Mouse (Mus musculus) embryonic fibroblast, embryonic 13.5 days (primary cell): ENCODE measurements around the gene Scn1b. TPM values are rescaled to one million over a fixed set of nuclear protein-coding genes. Genes with fewer than 3 reads are reported as not detected.
A peak's percentile ranks its signal among the peaks of the same experiment; 100 is the strongest.

ENCODE experiments used
- H3K27ac ChIP-seq: 2 replicates; pipeline ENCODE4 v1.5.1; 2012; ENCODE audit warnings: low read length, control low read depth, inconsistent platforms; ENCODE audit not compliant: insufficient read depth
- H3K4me1 ChIP-seq: 2 replicates; pipeline ENCODE4 v1.6.1; 2011; ENCODE audit warnings: low read length; ENCODE audit not compliant: control insufficient read depth, insufficient read depth
- H3K4me3 ChIP-seq: 2 replicates; pipeline ENCODE4 v1.5.1; 2011; ENCODE audit warnings: mild to moderate bottlenecking, control low read depth, low read length; ENCODE audit not compliant: insufficient read depth
- CTCF ChIP-seq: IDR thresholded peaks from 2 replicates; pipeline ENCODE4 v1.5.1; 2011; ENCODE audit warnings: mild to moderate bottlenecking, control low read depth, low read length, moderate library complexity, borderline replicate concordance; ENCODE audit not compliant: insufficient read depth
- POLR2A ChIP-seq: IDR thresholded peaks from 2 replicates; pipeline ENCODE4 v1.6.1; 2011; ENCODE audit warnings: low read depth, mild to moderate bottlenecking, control low read depth, low read length, moderate library complexity
- polyA plus RNA-seq: library from polyadenylated mRNA; stranded (reverse); fragments of >200 nt; gene quantifications from 2 replicates; pipeline ENCODE4 v1.2.4, GENCODE M21; 2011; ENCODE audit warnings: low read depth; ENCODE audit not compliant: missing spikeins, insufficient read length

Scn1b gene
- polyA plus RNA-seq, 1 experiment = 40.8 TPM

DNA sequence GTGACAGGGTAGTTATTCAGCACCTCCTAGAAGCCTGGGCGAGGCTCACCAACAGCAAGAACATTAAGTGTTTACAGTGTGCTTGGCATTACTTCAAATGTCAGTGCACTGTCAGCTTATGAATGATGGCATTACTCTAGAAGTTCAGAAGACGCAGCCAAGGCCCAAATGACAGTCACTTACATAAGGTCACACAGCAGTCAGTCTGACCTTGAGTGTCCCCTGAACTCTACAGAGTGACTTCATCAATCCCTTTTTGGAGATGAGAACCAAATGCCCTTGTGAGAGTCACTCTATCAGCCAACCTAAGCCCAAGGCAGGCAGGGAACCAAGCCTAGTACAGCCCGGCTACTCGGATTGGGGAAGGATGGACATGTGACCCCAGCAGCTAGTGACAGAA is 5.1 kb upstream of the Scn1b start:
- H3K27ac ChIP-seq = no peak overlapping the region
- H3K4me3 ChIP-seq = no peak overlapping the region
- TF ChIP-seq POLR2A (no peak), CTCF (no peak)
- H3K4me1 ChIP-seq = peaks cover 3% of the 10 kb centered on the region; the same call in 1 of the 2 replicates

DNA sequence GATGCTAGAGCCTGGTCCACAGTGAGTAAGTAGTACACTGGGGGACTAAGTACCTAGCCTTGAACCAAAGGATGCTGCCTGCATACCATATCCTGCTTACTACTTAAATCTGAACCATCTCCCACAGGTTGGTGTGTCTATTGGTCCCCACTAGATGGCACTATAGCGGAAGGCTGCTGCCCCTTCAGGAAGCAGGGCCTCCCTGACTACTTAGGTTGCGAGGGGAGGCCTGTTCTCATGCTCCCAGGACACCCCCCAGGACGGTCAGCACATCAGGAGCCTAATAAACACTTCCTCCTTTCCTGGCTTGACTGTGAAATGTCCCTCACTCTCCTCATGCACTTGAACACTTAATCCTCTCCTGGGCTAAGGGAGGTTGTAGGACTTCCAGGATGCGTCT is 4.0 kb upstream of the Scn1b start:
- TF ChIP-seq CTCF (peak; percentile 78; the same call in 1 of the 2 replicates), POLR2A (no peak)
- H3K4me3 ChIP-seq = no peak overlapping the region
- no peak overlapping the region for H3K27ac ChIP-seq

GRCm38 (mm10) chr7:31130197-31130596 is 3.4 kb upstream of the Scn1b start:
- Histone ChIP-seq H3K4me1 (peaks cover 7% of the 10 kb centered on the region; the same call in 1 of the 2 replicates), H3K4me3 (no peak overlapping the region), H3K27ac (no peak overlapping the region)
- no peak for TF ChIP-seq CTCF
- TF ChIP-seq POLR2A = no peak

More for the DNA sequence above, 4.0 kb upstream of the Scn1b start:
- H3K4me1 ChIP-seq = peaks cover 3% of the 10 kb centered on the region; the same call in 1 of the 2 replicates

DNA sequence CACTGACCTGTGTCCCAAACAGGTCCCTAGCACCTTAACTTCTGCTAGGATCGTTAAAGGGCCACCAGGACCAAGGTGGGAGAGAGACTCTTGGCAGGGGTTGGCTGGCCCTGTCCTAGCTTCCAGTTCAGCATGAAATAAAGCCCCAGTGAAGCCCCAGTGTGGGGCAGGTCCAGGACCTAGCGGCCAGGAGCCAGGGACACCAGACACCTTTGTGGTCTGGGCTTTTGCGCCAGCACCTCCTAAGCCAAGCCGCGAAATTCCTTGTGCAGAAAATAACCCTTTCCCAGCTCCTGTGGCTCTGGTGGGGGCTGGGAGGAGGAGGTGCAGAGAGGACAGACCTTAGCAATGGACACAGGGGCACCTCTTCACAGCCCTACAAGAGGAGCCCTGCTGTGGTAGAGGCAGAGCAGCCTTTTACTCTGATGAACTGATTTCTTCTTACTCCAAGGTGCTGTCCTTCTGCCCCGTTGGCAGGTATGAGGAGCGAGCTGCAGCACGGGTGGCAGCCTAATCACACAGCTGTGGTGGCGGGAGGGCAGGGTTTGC is 1.4 kb upstream of the Scn1b start:
- no peak for TF ChIP-seq CTCF
- no peak for TF ChIP-seq POLR2A
- peaks cover 7% of the 10 kb centered on the region; the same call in 1 of the 2 replicates for H3K4me1 ChIP-seq
- no peak overlapping the region for H3K27ac ChIP-seq
- no peak overlapping the region for H3K4me3 ChIP-seq

DNA sequence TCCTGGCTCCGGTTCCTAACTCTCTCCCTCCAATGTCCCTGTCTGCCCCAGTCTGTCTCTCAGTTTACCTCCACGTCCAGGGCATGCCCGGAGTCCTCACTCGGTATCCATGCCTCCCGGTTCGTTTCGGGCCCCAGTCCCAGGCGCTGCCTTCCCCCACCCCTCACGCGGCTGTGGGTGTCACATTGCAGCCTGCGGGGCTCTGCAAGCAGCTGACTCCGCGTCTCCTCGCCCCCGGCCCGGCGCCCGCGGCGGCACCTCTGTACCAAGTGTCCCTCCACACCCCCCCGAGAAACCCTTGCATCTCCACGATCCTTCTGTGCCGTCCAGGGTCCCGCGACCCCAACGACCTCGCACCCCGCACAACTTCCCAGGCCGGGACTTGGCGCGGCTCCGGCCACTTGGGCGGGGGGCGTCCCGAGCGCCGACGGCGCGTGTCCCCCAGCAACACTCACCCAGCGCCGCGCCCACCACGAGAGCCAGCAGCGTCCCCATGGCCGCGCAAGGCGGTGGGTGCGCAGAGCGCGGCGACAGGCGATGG is 522 bp downstream of the Scn1b start:
- H3K4me1 ChIP-seq = peaks cover 7% of the 10 kb centered on the region; the same call in 1 of the 2 replicates
- TF ChIP-seq POLR2A = no peak
- no peak for TF ChIP-seq CTCF
- H3K27ac ChIP-seq = peak overlapping the region; percentile 24
- H3K4me3 ChIP-seq = peak overlapping the region; percentile 53

DNA sequence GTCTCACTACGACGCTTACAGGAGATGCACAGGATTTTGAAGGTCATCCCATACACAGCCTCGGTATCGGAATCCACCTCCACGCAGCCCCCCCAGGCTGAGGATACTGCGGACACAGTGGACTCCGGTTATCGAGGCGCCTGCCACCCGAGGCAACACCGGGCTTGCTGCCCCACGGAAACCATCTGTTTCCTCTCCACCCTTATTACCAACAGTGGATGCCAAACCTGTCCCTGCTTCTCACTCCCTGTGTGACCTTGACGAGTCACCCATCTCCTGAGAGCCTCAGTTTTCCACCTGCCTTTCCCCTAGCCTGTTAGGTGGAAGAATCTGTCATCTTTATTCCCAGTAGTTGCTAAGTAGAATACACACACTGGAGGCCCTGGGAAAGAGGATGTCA is 1.7 kb downstream of the Scn1b start:
- Histone ChIP-seq H3K27ac (no peak overlapping the region), H3K4me1 (peaks cover 7% of the 10 kb centered on the region; the same call in 1 of the 2 replicates), H3K4me3 (no peak overlapping the region)
- TF ChIP-seq CTCF (no peak), POLR2A (no peak)

GRCm38 (mm10) chr7:31124381-31124780 is 2.4 kb downstream of the Scn1b start:
- H3K4me3 ChIP-seq = no peak overlapping the region
- H3K27ac ChIP-seq = no peak overlapping the region
- TF ChIP-seq CTCF (no peak), POLR2A (no peak)

GRCm38 (mm10) chr7:31123697-31124096 is 3.1 kb downstream of the Scn1b start:
- no peak overlapping the region for H3K27ac ChIP-seq
- H3K4me3 ChIP-seq = no peak overlapping the region
- H3K4me1 ChIP-seq = peaks cover 7% of the 10 kb centered on the region; the same call in 1 of the 2 replicates
- no peak for TF ChIP-seq POLR2A
- no peak for TF ChIP-seq CTCF

More at GRCm38 (mm10) chr7:31124381-31124780, 2.4 kb downstream of the Scn1b start:
- peaks cover 7% of the 10 kb centered on the region; the same call in 1 of the 2 replicates for H3K4me1 ChIP-seq

- Histone ChIP-seq H3K27ac (no peak overlapping the region), H3K4me1 (peaks cover 7% of the 10 kb centered on the region; the same call in 1 of the 2 replicates), H3K4me3 (no peak overlapping the region)
- TF ChIP-seq POLR2A (no peak), CTCF (no peak)
Measured at GRCm38 (mm10) chr7:31122641-31123631, 3.9 kb downstream of the Scn1b start.

DNA sequence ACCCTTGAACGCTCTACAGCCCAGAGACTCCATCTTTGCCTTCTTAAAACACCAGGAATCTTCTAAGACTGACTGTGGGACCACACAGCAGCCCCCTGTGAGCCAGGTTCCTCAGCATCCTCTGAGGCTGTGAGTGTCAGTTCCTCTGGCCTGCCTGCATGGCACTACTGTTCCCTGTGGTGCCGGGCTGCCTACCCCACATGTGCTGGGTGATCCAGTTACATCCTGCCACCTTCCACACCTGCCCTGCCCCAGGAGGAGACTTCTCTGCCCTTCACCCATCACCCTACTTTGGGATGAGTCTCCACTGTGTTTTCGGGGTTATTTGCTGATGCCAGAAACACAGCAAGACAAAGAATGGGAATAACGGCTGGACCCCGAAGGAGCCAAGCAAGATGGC is 7.2 kb downstream of the Scn1b start:
- no peak overlapping the region for H3K4me3 ChIP-seq
- H3K27ac ChIP-seq = no peak overlapping the region
- no peak for TF ChIP-seq POLR2A
- TF ChIP-seq CTCF = no peak

More for the DNA sequence above, 7.2 kb downstream of the Scn1b start:
- no peaks in the 10 kb centered on the region for H3K4me1 ChIP-seq
